Mouse (Mus musculus): ENCODE data around the gene Lrr1. TPM values are rescaled to one million over a fixed set of nuclear protein-coding genes. Genes with fewer than 3 reads are reported as not detected.

The Lrr1 gene
- polyA plus RNA-seq, 1 experiment from 2014 or later: 28.2 TPM

GRCm38 (mm10) chr12:69220613-69221277 lies 52.1 kb downstream of the Lrr1 start:
- Histone ChIP-seq H3K4me2 (ENCODE audit: low read depth, low read length) (no peak overlapping the region), H3K27ac (ENCODE audit: low read length) (no peak overlapping the region), H3K4me1 (replicated peaks; ENCODE audit: control insufficient read depth, insufficient read depth, low read length) (no peaks in the 10 kb centered on the region), H3K27me3 (ENCODE audit: control insufficient read depth, insufficient read depth, low read depth, low read length) (no peaks in the 10 kb centered on the region), H3K4me3 (ENCODE audit: low read length) (no peak overlapping the region), H3K9ac (ENCODE audit: low read length) (no peak overlapping the region), H3K9me3 (ENCODE audit: control insufficient read depth, low read length) (no peaks in the 10 kb centered on the region), H3K36me3 (ENCODE audit: control insufficient read depth, insufficient read depth, low read length) (peaks cover 11% of the 10 kb centered on the region)
- 92% methylated on average over 19 of the region's 19 CpGs for WGBS
- ATAC-seq (ENCODE audit: low read depth): no peak

DNA sequence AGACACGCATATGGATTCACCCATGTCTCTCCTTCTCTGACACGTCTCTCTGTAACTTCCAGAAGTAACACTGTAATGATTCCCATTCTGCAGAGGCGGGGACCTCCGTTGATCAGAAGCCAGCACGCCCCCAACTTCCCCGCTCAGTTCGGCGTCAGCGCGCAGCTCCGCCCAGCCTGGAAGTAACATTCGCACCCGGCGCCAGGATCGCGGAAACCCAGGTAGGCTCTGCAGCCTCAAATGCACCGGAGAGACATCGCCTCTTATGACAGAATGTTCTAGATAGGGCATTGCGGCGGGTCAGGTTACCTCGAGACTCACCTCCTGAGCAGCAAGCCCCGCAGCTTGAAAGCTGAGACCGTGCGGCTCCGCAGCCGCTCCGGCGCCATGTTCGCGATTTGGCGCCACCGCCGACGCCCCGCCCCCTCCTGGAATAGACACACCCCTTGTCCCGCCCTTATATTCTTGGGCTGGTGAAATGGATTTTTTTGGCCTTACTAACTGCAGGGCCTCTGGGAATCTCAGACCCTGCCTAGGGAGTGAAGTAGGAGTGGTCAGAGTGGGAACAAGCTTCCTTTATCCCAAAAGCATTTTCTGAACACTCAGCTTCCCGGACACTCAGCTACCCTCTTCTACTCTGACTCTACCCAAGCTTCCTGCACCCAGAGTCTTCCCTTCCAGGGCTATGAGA lies 59.3 kb downstream of the Lrr1 start, which contains the start of gene Pole2:
Pole2 (minus strand) TSS at position 420 of the 691 bp plus-strand sequence.
- Histone ChIP-seq H3K4me3 (ENCODE audit: low read length) (peak within 1 kb of the TSS; percentile 82), H3K27ac (ENCODE audit: low read length) (peak within 1 kb of the TSS; percentile 93), H3K27me3 (ENCODE audit: control insufficient read depth, insufficient read depth, low read depth, low read length) (no peaks in the 10 kb centered on the region), H3K4me2 (ENCODE audit: low read depth, low read length) (peak within 1 kb of the TSS; percentile 53), H3K36me3 (ENCODE audit: control insufficient read depth, insufficient read depth, low read length) (peaks cover 2% of the 10 kb centered on the region), H3K4me1 (replicated peaks; ENCODE audit: control insufficient read depth, insufficient read depth, low read length) (0 out of 2 replicates have a peak, but pooled peaks cover 3% of the 10 kb centered on the region), H3K9ac (ENCODE audit: low read length) (peak within 1 kb of the TSS; percentile 76), H3K9me3 (ENCODE audit: control insufficient read depth, low read length) (no peaks in the 10 kb centered on the region)
- whole genome bisulfite sequencing: under 1% methylated on average over 37 of the region's 37 CpGs
- peak; percentile 98 for ATAC-seq (ENCODE audit: low read depth)

Small RNA genes lying within 50 kb of the gene (microRNA-seq; reads per million reads assigned to microRNA genes)
- gene Gm47287 (not detected), gene Gm47295 (not detected)

Other genes with a start within 250 kb of the Lrr1 start
- 1,683 and 1,851 TPM in 2 replicates for gene Rps29, start 9.6 kb upstream of the Lrr1 start, polyA plus RNA-seq (2015; fragmentation: Nextera tagmentation; extraction: Ambion mirVana)
- 496 and 530 TPM in 2 replicates for gene Rpl36al, start 15.3 kb downstream of the Lrr1 start, polyA plus RNA-seq (2015; fragmentation: Nextera tagmentation; extraction: Ambion mirVana)
- gene Mgat2, start 15.3 kb downstream of the Lrr1 start, polyA plus RNA-seq (2015; fragmentation: Nextera tagmentation; extraction: Ambion mirVana): 39.1 and 40.6 TPM in 2 replicates
- 27.7 and 28.2 TPM in 2 replicates for gene Gm49383, start 28.3 kb downstream of the Lrr1 start, polyA plus RNA-seq (2015; fragmentation: Nextera tagmentation; extraction: Ambion mirVana)
- gene Dnaaf2, start 29.6 kb downstream of the Lrr1 start, polyA plus RNA-seq (2015; fragmentation: Nextera tagmentation; extraction: Ambion mirVana): 8.0 and 10.0 TPM in 2 replicates
- gene Gm49384, start 35.5 kb downstream of the Lrr1 start, polyA plus RNA-seq (2015; fragmentation: Nextera tagmentation; extraction: Ambion mirVana): 25.8 and 27.2 TPM in 2 replicates
- 28.3 and 28.6 TPM in 2 replicates for gene Pole2, start 59.4 kb downstream of the Lrr1 start, polyA plus RNA-seq (2015; fragmentation: Nextera tagmentation; extraction: Ambion mirVana)
- gene Klhdc1, start 72.4 kb downstream of the Lrr1 start, polyA plus RNA-seq (2015; fragmentation: Nextera tagmentation; extraction: Ambion mirVana): 6.2 and 7.8 TPM in 2 replicates
- 98.4 and 103 TPM in 2 replicates for gene Klhdc2, start 127.9 kb downstream of the Lrr1 start, polyA plus RNA-seq (2015; fragmentation: Nextera tagmentation; extraction: Ambion mirVana)
- gene Nemf, start 188.4 kb downstream of the Lrr1 start, polyA plus RNA-seq (2015; fragmentation: Nextera tagmentation; extraction: Ambion mirVana): 85.9 and 86.9 TPM in 2 replicates
- gene Arf6, start 203.3 kb downstream of the Lrr1 start, polyA plus RNA-seq (2015; fragmentation: Nextera tagmentation; extraction: Ambion mirVana): 35.1 and 41.8 TPM in 2 replicates
- 1.3 TPM in 2 replicates for gene Gm9887, start 203.6 kb downstream of the Lrr1 start, polyA plus RNA-seq (2015; fragmentation: Nextera tagmentation; extraction: Ambion mirVana)

Data from lung, embryonic 16.5 days (tissue).